Mouse (Mus musculus) C2C12 (cell line): ENCODE measurements around the gene Pnkp.

Source experiments
- CEBPB ChIP-seq: IDR thresholded peaks from one replicate; pipeline ENCODE4 v1.6.1; 2011; ENCODE audit warnings: low read depth, mild to moderate bottlenecking, control low read depth, moderate library complexity
- CTCF ChIP-seq: IDR thresholded peaks from one replicate; pipeline ENCODE4 v1.5.1; 2011; ENCODE audit not compliant: control insufficient read depth, insufficient read depth, insufficient read length
- MAX ChIP-seq: IDR thresholded peaks from one replicate; pipeline ENCODE4 v1.6.1; 2011; ENCODE audit warnings: mild to moderate bottlenecking, control low read depth
- USF1 ChIP-seq: IDR thresholded peaks from one replicate; pipeline ENCODE4 v1.6.1; 2011; ENCODE audit warnings: low read depth, mild to moderate bottlenecking, control low read depth, moderate library complexity

DNA sequence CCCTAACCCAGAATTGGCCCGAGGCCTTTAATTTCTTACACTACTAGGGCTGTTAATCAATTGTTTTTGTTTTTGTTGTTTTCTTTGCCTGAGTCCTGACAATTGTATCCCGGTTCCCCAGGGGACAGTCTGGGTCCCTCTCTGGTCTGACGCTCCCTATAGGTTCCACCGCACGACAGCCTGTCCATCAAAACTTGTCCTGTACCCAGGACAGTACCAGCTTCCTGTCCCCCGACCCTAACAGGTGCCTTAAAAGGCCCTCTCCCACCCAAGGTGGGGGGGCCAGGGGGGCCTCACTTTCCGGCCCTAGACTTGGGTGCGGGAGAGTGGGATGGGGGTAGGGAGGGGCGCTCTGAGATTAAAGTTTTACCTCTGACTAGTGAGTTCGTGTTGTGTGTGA lies 1.9 kb upstream of the Pnkp start:
- TF ChIP-seq MAX (no peak), USF1 (no peak), CEBPB (no peak), CTCF (no peak)
